Mouse (Mus musculus): Measurements from ENCODE around the gene Hnrnpa2b1. TPM values are rescaled to one million over a fixed set of nuclear protein-coding genes. Genes with fewer than 3 reads are reported as not detected.

The Hnrnpa2b1 gene
- polyA plus RNA-seq, 1 experiment from 2014 or later: 2,022 TPM

GRCm38 (mm10) chr6:51438826-51439330 is 30.8 kb downstream of the Hnrnpa2b1 start:
- 92% methylated on average over 9 of the region's 9 CpGs for WGBS
- no peak overlapping the region for H3K4me2 ChIP-seq
- peaks cover 4% of the 10 kb centered on the region; the same call in 1 of the 2 replicates for H3K4me1 ChIP-seq
- no peak overlapping the region for H3K27ac ChIP-seq
- H3K36me3 ChIP-seq: no peaks in the 10 kb centered on the region
- no peak for ATAC-seq (replicated peaks; ENCODE audit: low FRiP score)
- H3K9me3 ChIP-seq (replicated peaks): no peaks in the 10 kb centered on the region
- no peak overlapping the region for H3K4me3 ChIP-seq (replicated peaks)
- H3K27me3 ChIP-seq: peaks cover 25% of the 10 kb centered on the region
- no peak overlapping the region for H3K9ac ChIP-seq

GRCm38 (mm10) chr6:51437665-51438064 is 32.0 kb downstream of the Hnrnpa2b1 start:
- no peak overlapping the region for H3K27ac ChIP-seq
- H3K4me2 ChIP-seq: no peak overlapping the region
- WGBS: 70% methylated on average over 4 of the region's 4 CpGs
- H3K27me3 ChIP-seq: peaks cover 37% of the 10 kb centered on the region
- no peak for ATAC-seq (replicated peaks; ENCODE audit: low FRiP score)
- no peaks in the 10 kb centered on the region for H3K36me3 ChIP-seq
- no peaks in the 10 kb centered on the region for H3K9me3 ChIP-seq (replicated peaks)
- no peak overlapping the region for H3K4me3 ChIP-seq (replicated peaks)
- no peak overlapping the region for H3K9ac ChIP-seq
- H3K4me1 ChIP-seq: peaks cover 16% of the 10 kb centered on the region

- Histone ChIP-seq H3K9me3 (replicated peaks) (no peaks in the 10 kb centered on the region), H3K4me3 (replicated peaks) (0 out of 2 replicates have a peak overlapping the region, but pooled peaks have one; percentile 53), H3K27ac (no peak overlapping the region), H3K36me3 (no peaks in the 10 kb centered on the region), H3K9ac (no peak overlapping the region), H3K27me3 (peaks cover 52% of the 10 kb centered on the region), H3K4me1 (peaks cover 19% of the 10 kb centered on the region), H3K4me2 (peak overlapping the region; percentile 95; the same call in 1 of the 2 replicates)
- ATAC-seq (replicated peaks; ENCODE audit: low FRiP score): no peak
- 30% methylated on average over 7 of the region's 7 CpGs for WGBS
These were observed 35.4 kb downstream of the Hnrnpa2b1 start for GRCm38 (mm10) chr6:51434270-51434669.

DNA sequence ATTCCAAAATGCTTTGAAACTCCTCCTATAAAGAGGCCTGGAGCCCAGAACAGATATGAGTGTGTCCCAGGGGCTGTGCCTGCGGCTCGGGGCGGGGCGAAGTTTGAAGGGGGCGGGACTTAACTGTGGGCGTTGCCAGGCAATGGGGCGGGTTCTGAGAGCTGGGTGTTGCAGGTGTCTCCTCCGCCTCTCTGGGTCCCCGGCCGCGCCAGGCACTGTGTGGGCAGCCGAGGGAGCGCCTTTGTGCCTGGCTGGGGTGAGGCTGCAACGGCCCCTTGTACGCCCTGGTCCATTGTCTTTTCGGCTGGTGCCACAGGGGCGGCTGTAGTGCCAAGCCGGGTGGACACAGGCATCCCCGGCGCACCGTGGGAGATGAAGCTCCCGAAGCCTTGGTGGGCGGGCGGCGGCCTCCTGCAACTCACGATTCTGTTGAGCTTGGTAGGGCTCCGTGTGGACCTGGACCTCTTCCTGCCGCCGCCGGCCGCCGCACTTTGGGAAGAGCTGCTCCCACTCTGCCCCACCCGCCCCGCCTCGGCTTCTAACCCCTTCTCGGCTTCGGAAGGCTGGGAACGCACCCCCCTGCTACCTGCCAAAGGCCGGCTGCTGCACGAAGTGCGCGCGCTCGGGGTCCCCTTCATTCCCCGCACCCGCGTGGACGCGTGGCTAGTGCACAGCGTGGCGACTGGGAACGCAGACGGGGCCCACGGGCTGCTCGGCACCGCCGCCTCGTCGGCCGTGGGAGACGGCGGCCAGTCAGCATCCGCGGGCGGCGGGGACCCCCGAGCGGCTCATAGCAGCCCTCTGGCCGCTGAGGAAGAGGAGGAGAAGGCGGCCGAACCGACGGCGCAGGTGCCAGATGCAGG is 36.9 kb downstream of the Hnrnpa2b1 start, which contains the start of gene Nfe2l3:
Nfe2l3 (plus strand) TSS at position 136 of the 863 bp plus-strand sequence.
- WGBS: under 1% methylated on average over 73 of the region's 74 CpGs
- Histone ChIP-seq H3K4me2 (peak within 1 kb of the TSS; percentile 95), H3K27me3 (peaks cover 52% of the 10 kb centered on the region), H3K9ac (peak within 1 kb of the TSS; percentile 38), H3K4me1 (peaks cover 19% of the 10 kb centered on the region), H3K36me3 (no peaks in the 10 kb centered on the region), H3K27ac (no peak within 1 kb of the TSS), H3K4me3 (replicated peaks) (peak within 1 kb of the TSS; percentile 53), H3K9me3 (replicated peaks) (no peaks in the 10 kb centered on the region)
- ATAC-seq (replicated peaks; ENCODE audit: low FRiP score): peak; percentile 91

DNA sequence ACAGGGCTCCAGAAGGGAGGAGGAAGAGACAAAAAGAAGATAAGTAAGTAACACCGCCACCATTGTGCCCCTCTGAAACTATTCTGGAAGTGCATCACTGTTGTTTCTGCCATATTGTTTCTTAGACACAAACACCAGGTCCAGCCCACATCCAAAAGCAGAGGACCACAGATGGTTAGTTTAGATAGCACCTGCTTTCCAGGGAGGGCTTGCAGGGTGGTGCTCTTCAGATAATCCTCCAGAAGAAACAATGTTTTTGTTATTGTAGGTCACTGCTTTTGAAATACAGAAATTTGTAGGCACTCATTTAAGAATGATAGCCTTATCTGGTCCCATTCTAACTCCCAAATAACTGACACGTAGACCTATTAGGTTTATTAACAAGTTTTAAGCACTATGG is 45.2 kb downstream of the Hnrnpa2b1 start:
- WGBS: 82% methylated on average over 2 of the region's 2 CpGs
- no peaks in the 10 kb centered on the region for H3K4me1 ChIP-seq
- no peak overlapping the region for H3K9ac ChIP-seq
- H3K27me3 ChIP-seq: no peaks in the 10 kb centered on the region
- no peak for ATAC-seq (replicated peaks; ENCODE audit: low FRiP score)
- H3K4me3 ChIP-seq (replicated peaks): no peak overlapping the region
- H3K27ac ChIP-seq: no peak overlapping the region
- no peak overlapping the region for H3K4me2 ChIP-seq
- no peaks in the 10 kb centered on the region for H3K36me3 ChIP-seq
- no peaks in the 10 kb centered on the region; the same call in 1 of the 2 replicates for H3K9me3 ChIP-seq (replicated peaks)

DNA sequence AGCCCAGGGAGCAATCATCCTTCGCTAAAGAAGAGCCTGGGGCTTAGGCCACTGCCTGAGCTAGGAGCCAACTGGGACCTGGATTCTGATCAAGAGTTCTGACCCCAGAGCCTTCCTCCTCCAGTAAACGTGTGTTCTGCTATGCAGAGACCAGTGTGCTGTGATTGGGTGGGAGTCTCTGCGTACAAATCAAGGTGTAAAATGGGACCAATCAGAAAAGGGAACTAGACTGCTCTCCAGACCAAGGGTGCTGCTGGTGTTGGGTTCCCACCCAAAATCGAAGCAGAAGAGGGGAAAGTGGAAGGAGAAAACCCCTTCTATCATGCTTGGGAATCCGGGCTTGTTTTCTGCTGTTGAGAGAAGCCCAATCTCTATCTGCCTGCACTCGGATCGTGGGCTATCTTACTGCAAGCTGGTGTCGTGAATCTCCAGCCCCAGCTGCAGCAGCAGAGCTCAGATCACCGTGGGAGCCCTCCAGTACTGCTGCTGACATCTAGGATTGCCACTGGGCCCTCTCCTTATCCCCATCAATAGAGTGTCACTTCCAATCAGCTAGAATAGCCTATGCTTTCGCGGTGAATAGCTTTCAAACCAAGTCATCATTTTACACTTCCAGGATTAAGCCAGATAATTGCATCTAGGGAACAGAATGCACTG is 46.1 kb downstream of the Hnrnpa2b1 start:
- H3K4me2 ChIP-seq: no peak overlapping the region
- H3K27me3 ChIP-seq: no peaks in the 10 kb centered on the region
- no peak for ATAC-seq (replicated peaks; ENCODE audit: low FRiP score)
- H3K9ac ChIP-seq: no peak overlapping the region
- H3K36me3 ChIP-seq: no peaks in the 10 kb centered on the region
- H3K9me3 ChIP-seq (replicated peaks): no peaks in the 10 kb centered on the region; the same call in 1 of the 2 replicates
- H3K27ac ChIP-seq: no peak overlapping the region
- WGBS: 53% methylated on average over 11 of the region's 11 CpGs
- no peaks in the 10 kb centered on the region for H3K4me1 ChIP-seq
- no peak overlapping the region for H3K4me3 ChIP-seq (replicated peaks)

DNA sequence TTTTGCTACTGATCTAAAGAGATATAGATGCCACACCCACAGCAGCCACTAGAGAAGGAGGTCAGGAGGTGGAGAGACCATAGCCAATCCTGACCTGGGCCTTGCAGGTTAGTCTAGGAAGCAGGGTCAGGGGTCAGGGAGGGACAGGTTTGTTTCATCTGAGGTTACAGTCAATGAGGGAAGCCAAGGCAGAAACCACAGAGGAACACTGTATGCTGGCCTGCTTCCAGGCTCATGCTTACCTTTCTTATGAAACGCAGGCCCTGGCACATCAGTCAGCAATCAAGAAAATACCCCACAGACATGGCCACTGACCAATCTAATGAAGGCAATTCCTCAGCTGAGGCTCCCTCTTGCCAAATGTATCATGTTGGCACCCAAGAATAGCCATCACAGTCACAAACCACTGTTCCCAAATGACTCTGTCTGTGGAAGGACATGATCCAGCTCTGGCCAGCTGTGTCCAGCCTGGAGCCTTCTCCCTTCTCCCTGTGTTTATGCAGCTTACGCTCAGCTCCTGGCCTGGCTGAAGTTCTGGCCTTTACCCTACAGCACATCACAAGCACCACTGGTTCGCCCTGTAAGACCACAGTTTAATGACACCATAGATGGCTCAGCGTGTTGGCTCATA is 52.3 kb downstream of the Hnrnpa2b1 start:
- H3K4me1 ChIP-seq: no peaks in the 10 kb centered on the region
- no peak overlapping the region for H3K9ac ChIP-seq
- H3K4me3 ChIP-seq (replicated peaks): no peak overlapping the region
- no peak for ATAC-seq (replicated peaks; ENCODE audit: low FRiP score)
- H3K4me2 ChIP-seq: no peak overlapping the region
- no peak overlapping the region for H3K27ac ChIP-seq
- no peaks in the 10 kb centered on the region for H3K9me3 ChIP-seq (replicated peaks)
- H3K27me3 ChIP-seq: no peaks in the 10 kb centered on the region
- 90% methylated on average over 4 of the region's 4 CpGs for WGBS
- no peaks in the 10 kb centered on the region for H3K36me3 ChIP-seq

DNA sequence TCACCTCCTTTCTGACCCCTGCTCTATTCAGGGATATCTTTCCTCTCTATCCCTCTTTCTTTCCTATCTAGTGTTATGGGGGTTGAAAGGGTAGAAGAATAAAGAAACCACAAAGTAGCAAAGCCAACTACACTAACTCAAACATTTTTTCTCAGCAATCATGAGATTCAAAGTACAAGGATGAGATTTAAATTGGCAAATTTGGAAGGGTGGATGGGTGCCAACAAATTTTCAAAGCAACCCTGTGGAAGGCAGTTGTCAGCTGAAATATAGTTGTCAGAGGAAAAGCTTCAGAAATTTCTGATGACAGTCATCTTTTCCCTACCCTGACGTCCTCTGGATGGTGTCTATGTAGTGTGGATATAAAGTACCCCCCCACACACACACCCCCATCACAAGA is 53.3 kb downstream of the Hnrnpa2b1 start:
- 57% methylated on average over 1 of the region's 1 CpGs for WGBS

More for the DNA sequence above, 53.3 kb downstream of the Hnrnpa2b1 start:
- no peak for ATAC-seq (replicated peaks; ENCODE audit: low FRiP score)
- Histone ChIP-seq H3K27me3 (no peaks in the 10 kb centered on the region), H3K4me2 (no peak overlapping the region), H3K9me3 (replicated peaks) (no peaks in the 10 kb centered on the region), H3K4me1 (no peaks in the 10 kb centered on the region), H3K9ac (no peak overlapping the region), H3K4me3 (replicated peaks) (no peak overlapping the region), H3K27ac (no peak overlapping the region), H3K36me3 (no peaks in the 10 kb centered on the region)

Other genes starting within 250 kb of the Hnrnpa2b1 start
- 1.9 and 2.2 TPM in 2 replicates for gene Nfe2l3, start 37.2 kb downstream of the Hnrnpa2b1 start, polyA plus RNA-seq (2015; fragmentation: Nextera tagmentation; extraction: Ambion mirVana)
- gene Cbx3, start 466 bp upstream of the Hnrnpa2b1 start, polyA plus RNA-seq (2015; fragmentation: Nextera tagmentation; extraction: Ambion mirVana): 476 and 547 TPM in 2 replicates
- 16.1 and 18.4 TPM in 2 replicates for gene Snx10, start 54.0 kb upstream of the Hnrnpa2b1 start, polyA plus RNA-seq (2015; fragmentation: Nextera tagmentation; extraction: Ambion mirVana)